Mouse (Mus musculus) stomach, postnatal 0 days (tissue): ENCODE measurements around the gene Spaca3.

Source experiments
- CTCF ChIP-seq: IDR thresholded peaks from 2 replicates; pipeline ENCODE4 v1.5.1; 2016; ENCODE audit warnings: antibody characterized with exemption, low read depth, mild to moderate bottlenecking, moderate library complexity
- EP300 ChIP-seq: optimal IDR thresholded peaks from 2 replicates; pipeline ENCODE3; 2016; ENCODE audit warnings: antibody characterized with exemption

DNA sequence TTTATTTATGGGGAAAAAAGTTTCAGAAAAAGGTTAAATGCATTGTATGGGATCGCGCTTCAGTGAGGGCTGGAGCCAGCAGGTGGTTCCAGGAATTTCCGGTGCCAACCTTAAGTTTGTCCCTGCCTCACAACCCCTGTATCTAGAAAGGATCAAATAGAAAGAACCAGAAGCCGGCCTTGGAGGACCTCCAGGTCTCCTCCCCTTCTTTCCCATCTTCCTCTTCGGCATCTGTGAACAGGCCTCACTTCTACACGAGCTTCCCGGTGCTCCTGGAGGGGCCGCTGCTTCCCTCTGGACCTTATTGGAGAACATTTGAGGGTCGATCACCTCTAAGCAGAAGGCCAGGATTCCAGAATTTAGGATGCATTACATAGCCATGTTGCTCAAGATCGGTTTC lies 45.3 kb downstream of the Spaca3 start:
- no peak for TF ChIP-seq CTCF
- TF ChIP-seq EP300 = no peak
